Mouse (Mus musculus) bone marrow macrophage, adult 2 months (primary cell): Measurements from ENCODE around the gene Gpc5. TPM values are rescaled to one million over a fixed set of nuclear protein-coding genes. Genes with fewer than 3 reads are reported as not detected.

Experiments
- H3K27ac ChIP-seq: 2 replicates; pipeline ENCODE4 v1.5.1; 2012; ENCODE audit warnings: low read depth, low read length; ENCODE audit not compliant: insufficient read depth
- H3K4me1 ChIP-seq: 2 replicates; pipeline ENCODE4 v1.6.1; 2012; ENCODE audit warnings: low read length; ENCODE audit not compliant: control insufficient read depth, insufficient read depth
- H3K4me3 ChIP-seq: 2 replicates; pipeline ENCODE4 v1.5.1; 2012; ENCODE audit warnings: mild to moderate bottlenecking, low read length, moderate library complexity; ENCODE audit not compliant: insufficient read depth
- CTCF ChIP-seq: IDR thresholded peaks from 2 replicates; pipeline ENCODE4 v1.5.1; 2012; ENCODE audit warnings: low read depth, mild to moderate bottlenecking, low read length, moderate library complexity
- POLR2A ChIP-seq: IDR thresholded peaks from 2 replicates; pipeline ENCODE4 v1.6.1; 2012; ENCODE audit warnings: mild to moderate bottlenecking, low read depth, low read length, borderline replicate concordance
- polyA plus RNA-seq: library from polyadenylated mRNA; stranded (reverse); fragments of >200 nt; gene quantifications from 2 replicates; pipeline ENCODE4 v1.2.4, GENCODE M21; 2012; ENCODE audit not compliant: missing spikeins, insufficient read depth, insufficient read length

The Gpc5 gene
- polyA plus RNA-seq, 1 experiment: not detected

GRCm38 (mm10) chr14:115106326-115106725, 14.3 kb downstream of the Gpc5 start:
- Histone ChIP-seq H3K4me1 (no peaks in the 10 kb centered on the region), H3K27ac (no peak overlapping the region), H3K4me3 (no peak overlapping the region)
- no peak for TF ChIP-seq POLR2A
- TF ChIP-seq CTCF: no peak

- no peaks in the 10 kb centered on the region for H3K4me1 ChIP-seq
- no peak overlapping the region for H3K27ac ChIP-seq
- TF ChIP-seq CTCF: no peak
- no peak for TF ChIP-seq POLR2A
- no peak overlapping the region for H3K4me3 ChIP-seq
These were observed 15.5 kb downstream of the Gpc5 start for GRCm38 (mm10) chr14:115107467-115107866.

GRCm38 (mm10) chr14:115118626-115119025, 26.6 kb downstream of the Gpc5 start:
- TF ChIP-seq CTCF: no peak
- TF ChIP-seq POLR2A: no peak

GRCm38 (mm10) chr14:115148821-115149220, 56.8 kb downstream of the Gpc5 start:
- Histone ChIP-seq H3K4me3 (no peak overlapping the region), H3K27ac (no peak overlapping the region), H3K4me1 (no peaks in the 10 kb centered on the region)
- TF ChIP-seq CTCF (no peak), POLR2A (no peak)

More at GRCm38 (mm10) chr14:115118626-115119025, 26.6 kb downstream of the Gpc5 start:
- Histone ChIP-seq H3K4me1 (no peaks in the 10 kb centered on the region), H3K27ac (no peak overlapping the region), H3K4me3 (no peak overlapping the region)

GRCm38 (mm10) chr14:115156597-115156996, 64.6 kb downstream of the Gpc5 start:
- TF ChIP-seq CTCF: no peak
- TF ChIP-seq POLR2A: no peak
- Histone ChIP-seq H3K27ac (no peak overlapping the region), H3K4me1 (no peaks in the 10 kb centered on the region), H3K4me3 (no peak overlapping the region)

GRCm38 (mm10) chr14:115177322-115177836, 85.4 kb downstream of the Gpc5 start:
- H3K4me1 ChIP-seq: no peaks in the 10 kb centered on the region
- no peak overlapping the region for H3K27ac ChIP-seq
- TF ChIP-seq CTCF (no peak), POLR2A (no peak)
- H3K4me3 ChIP-seq: no peak overlapping the region

- Histone ChIP-seq H3K4me1 (no peaks in the 10 kb centered on the region), H3K27ac (no peak overlapping the region), H3K4me3 (no peak overlapping the region)
- TF ChIP-seq POLR2A: no peak
- no peak for TF ChIP-seq CTCF
These were observed 87.9 kb downstream of the Gpc5 start for GRCm38 (mm10) chr14:115179925-115180324.

GRCm38 (mm10) chr14:115188256-115188655, 96.2 kb downstream of the Gpc5 start:
- Histone ChIP-seq H3K27ac (no peak overlapping the region), H3K4me3 (no peak overlapping the region), H3K4me1 (no peaks in the 10 kb centered on the region)
- TF ChIP-seq CTCF (no peak), POLR2A (no peak)

- H3K4me3 ChIP-seq: no peak overlapping the region
- no peak overlapping the region for H3K27ac ChIP-seq
- no peak for TF ChIP-seq POLR2A
- no peak for TF ChIP-seq CTCF
- H3K4me1 ChIP-seq: no peaks in the 10 kb centered on the region
These were observed 136.1 kb downstream of the Gpc5 start for GRCm38 (mm10) chr14:115228075-115228474.

GRCm38 (mm10) chr14:115236387-115236786, 144.4 kb downstream of the Gpc5 start:
- no peak overlapping the region for H3K4me3 ChIP-seq
- no peaks in the 10 kb centered on the region for H3K4me1 ChIP-seq
- no peak for TF ChIP-seq POLR2A
- no peak for TF ChIP-seq CTCF
- H3K27ac ChIP-seq: no peak overlapping the region
